Mouse (Mus musculus) B cell, adult 67 days (primary cell): ENCODE data around the gene Actc1. TPM values are rescaled to one million over a fixed set of nuclear protein-coding genes. Genes with fewer than 3 reads are reported as not detected.

Experiments used
- total RNA-seq, 2 experiments: library from RNA; stranded (reverse); gene quantifications; 4 replicates each; pipeline ENCODE4 v1.2.4; 2023

Actc1 gene
- not detected for total RNA-seq

DNA sequence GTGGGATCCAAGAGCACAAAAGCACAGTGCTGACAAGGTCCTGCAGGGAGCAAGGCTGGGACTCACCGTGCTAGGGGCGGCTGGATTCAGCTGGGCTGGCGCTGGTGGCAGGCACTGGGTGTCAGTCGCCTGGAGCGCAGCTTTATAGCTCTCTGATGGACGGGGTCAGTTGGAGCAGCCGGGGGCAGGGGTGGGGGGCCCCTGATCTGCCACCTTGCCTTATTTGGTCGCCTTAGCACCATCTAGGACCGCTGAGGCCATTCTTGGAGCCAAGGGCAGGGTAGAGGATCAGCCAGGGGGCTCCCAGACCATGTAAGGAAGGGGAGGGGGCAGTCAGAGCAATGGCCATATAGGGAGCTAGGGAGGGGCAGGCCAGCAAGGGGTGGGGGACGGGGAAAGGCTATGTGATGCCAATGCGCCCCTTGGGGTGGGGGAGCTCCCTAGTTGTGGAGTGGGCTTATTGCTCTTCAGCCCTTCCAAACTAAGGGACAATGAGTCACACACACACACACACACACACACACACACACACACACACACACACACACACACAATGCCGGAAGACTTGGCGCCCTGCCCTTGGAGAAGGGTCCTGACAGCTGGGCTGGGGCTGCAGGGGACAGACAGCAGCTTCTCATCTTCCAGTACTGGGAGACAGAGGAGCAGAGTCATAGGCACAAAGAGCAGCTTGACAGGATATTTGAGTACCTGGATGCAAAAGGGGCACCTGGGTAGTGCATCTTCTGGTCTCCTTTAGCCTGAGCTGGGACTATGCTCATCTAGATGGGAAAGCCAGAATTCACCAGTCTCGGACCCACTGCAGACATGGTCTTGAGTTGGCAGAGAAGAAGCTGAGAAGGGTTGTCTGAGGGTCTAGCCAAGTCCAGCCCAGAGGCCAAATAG, at the start of gene Actc1:
Gene Actc1, minus strand, starts transcription at position 853 of the 903 bp plus-strand sequence.

DNA sequence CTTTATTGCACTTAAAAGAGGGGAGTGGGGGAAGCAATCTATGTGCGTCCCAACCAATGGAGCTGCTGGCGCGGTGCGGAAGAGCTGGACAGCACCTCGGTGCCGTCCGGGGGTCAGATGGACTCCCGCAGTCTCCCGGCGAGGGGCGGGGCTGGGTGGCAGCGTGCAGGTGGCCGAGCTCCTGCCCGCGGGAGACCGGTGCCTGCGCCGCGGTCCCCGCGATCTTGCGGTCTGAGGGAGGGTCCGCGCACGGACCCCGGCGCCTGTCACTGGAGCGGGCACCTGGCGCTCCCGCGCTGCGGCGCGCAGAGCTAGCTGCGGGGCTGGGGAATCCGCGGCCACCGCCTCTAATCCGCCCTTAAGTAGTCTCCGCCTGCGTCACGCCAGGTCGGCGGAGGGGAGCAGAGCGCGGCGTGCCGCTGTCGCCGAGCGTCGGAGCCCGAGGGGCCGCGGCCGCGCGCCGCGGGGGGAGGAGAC, 40.0 kb downstream of the Actc1 start, which contains the start of gene Gjd2:
Gene Gjd2, minus strand, starts transcription at position 325 of the 477 bp plus-strand sequence.

Other genes with a start within 250 kb of the Actc1 start
- gene Scg5, start 224.4 kb downstream of the Actc1 start, total RNA-seq = under 1 TPM in 1 of 2 experiments, not detected in 1; 0.86 TPM
- 10 to 100 TPM; 17.4 to 18.1 TPM for gene Arhgap11a, start 204.9 kb downstream of the Actc1 start, total RNA-seq
- gene Gjd2, start 39.9 kb downstream of the Actc1 start, total RNA-seq = not detected
- gene Aqr, start 133.5 kb upstream of the Actc1 start, total RNA-seq = 10 to 100 TPM; 72.4 to 76.0 TPM
- 10 to 100 TPM in 1 of 2 experiments, 1 to 10 TPM in 1; 9.3 to 13.1 TPM for gene Zfp770, start 147.9 kb upstream of the Actc1 start, total RNA-seq